Mouse (Mus musculus): ENCODE measurements at regions not wholly inside any gene's neighbourhood (a gene's known extent, or its start where the extent isn't known, plus 50 kb on each side); places are given as distances from the start of the nearest gene placed in this dataset.

- Histone ChIP-seq H3K27me3 (ENCODE audit: insufficient read depth, low read length) (no peaks in the 10 kb centered on the region), H3K4me1 (ENCODE audit: insufficient read depth, low read depth, low read length) (peaks cover 89% of the 10 kb centered on the region), H3K4me3 (ENCODE audit: low read depth, low read length) (no peak overlapping the region), H3K9me3 (replicated peaks) (no peaks in the 10 kb centered on the region), H3K36me3 (replicated peaks) (no peaks in the 10 kb centered on the region)
- ATAC-seq (ENCODE audit: extremely low read depth, insufficient number of reproducible peaks, low FRiP score, poor library complexity, severe bottlenecking), result no peak
- no peak for DNase-seq (ENCODE audit: low spot score)
- no peak for TF ChIP-seq GATA2 (IDR thresholded peaks at IDR 0.05; ENCODE audit: borderline replicate concordance, low read depth, low read length)
- no peak for TF ChIP-seq POLR2AphosphoS5 (IDR thresholded peaks at IDR 0.05; ENCODE audit: insufficient replicate concordance, low read depth, low read length)
- TF ChIP-seq TAL1 (conservative IDR thresholded peaks at IDR 0.05; ENCODE audit: low read depth, low read length), result no peak
- no peak for TF ChIP-seq CTCF (IDR thresholded peaks at IDR 0.05; ENCODE audit: low read depth, low read length)
- TF ChIP-seq GATA1 (IDR thresholded peaks at IDR 0.05; ENCODE audit: borderline replicate concordance, low read length), result no peak
Observed at GRCm38 (mm10) chr2:116993724-116994123, 115.2 kb downstream of the Tmco5 start.

- peak; percentile 78 for ATAC-seq (ENCODE audit: extremely low read depth, insufficient number of reproducible peaks, low FRiP score, poor library complexity, severe bottlenecking)
Observed at GRCm38 (mm10) chr2:116996302-116996701, 117.8 kb downstream of the Tmco5 start.

GRCm38 (mm10) chr2:116998822-116999221 lies 120.3 kb downstream of the Tmco5 start:
- DNase-seq (ENCODE audit: low spot score) (peak; percentile 60), ATAC-seq (ENCODE audit: extremely low read depth, insufficient number of reproducible peaks, low FRiP score, poor library complexity, severe bottlenecking) (peak; percentile 88)
- TF ChIP-seq POLR2AphosphoS5 (IDR thresholded peaks at IDR 0.05; ENCODE audit: insufficient replicate concordance, low read depth, low read length), result no peak
- TF ChIP-seq GATA2 (IDR thresholded peaks at IDR 0.05; ENCODE audit: borderline replicate concordance, low read depth, low read length), result no peak
- TF ChIP-seq CTCF (IDR thresholded peaks at IDR 0.05; ENCODE audit: low read depth, low read length), result no peak
- peak; percentile 99 for TF ChIP-seq TAL1 (conservative IDR thresholded peaks at IDR 0.05; ENCODE audit: low read depth, low read length)
- Histone ChIP-seq H3K9me3 (replicated peaks) (no peaks in the 10 kb centered on the region), H3K36me3 (replicated peaks) (no peaks in the 10 kb centered on the region), H3K4me3 (ENCODE audit: low read depth, low read length) (peak overlapping the region; percentile 1; the same call in 1 of the 2 replicates), H3K4me1 (ENCODE audit: insufficient read depth, low read depth, low read length) (peaks cover 75% of the 10 kb centered on the region), H3K27me3 (ENCODE audit: insufficient read depth, low read length) (no peaks in the 10 kb centered on the region)

More at GRCm38 (mm10) chr2:116996302-116996701, 117.8 kb downstream of the Tmco5 start:
- no peak overlapping the region; the same call in 1 of the 2 replicates for H3K4me3 ChIP-seq (ENCODE audit: low read depth, low read length)
- DNase-seq (ENCODE audit: low spot score), result no peak
- no peaks in the 10 kb centered on the region for H3K27me3 ChIP-seq (ENCODE audit: insufficient read depth, low read length)
- H3K4me1 ChIP-seq (ENCODE audit: insufficient read depth, low read depth, low read length), result peaks cover 91% of the 10 kb centered on the region
- H3K36me3 ChIP-seq (replicated peaks), result no peaks in the 10 kb centered on the region
- no peaks in the 10 kb centered on the region for H3K9me3 ChIP-seq (replicated peaks)
- no peak for TF ChIP-seq GATA1 (IDR thresholded peaks at IDR 0.05; ENCODE audit: borderline replicate concordance, low read length)
- no peak for TF ChIP-seq POLR2AphosphoS5 (IDR thresholded peaks at IDR 0.05; ENCODE audit: insufficient replicate concordance, low read depth, low read length)
- no peak for TF ChIP-seq CTCF (IDR thresholded peaks at IDR 0.05; ENCODE audit: low read depth, low read length)
- peak; percentile 89 for TF ChIP-seq TAL1 (conservative IDR thresholded peaks at IDR 0.05; ENCODE audit: low read depth, low read length)
- TF ChIP-seq GATA2 (IDR thresholded peaks at IDR 0.05; ENCODE audit: borderline replicate concordance, low read depth, low read length), result peak; percentile 44; the same call in 1 of the 2 replicates

GRCm38 (mm10) chr2:116999592-116999991 lies 121.1 kb downstream of the Tmco5 start:
- DNase-seq (ENCODE audit: low spot score), result no peak
- Histone ChIP-seq H3K27me3 (ENCODE audit: insufficient read depth, low read length) (no peaks in the 10 kb centered on the region), H3K4me1 (ENCODE audit: insufficient read depth, low read depth, low read length) (peaks cover 72% of the 10 kb centered on the region), H3K9me3 (replicated peaks) (no peaks in the 10 kb centered on the region), H3K4me3 (ENCODE audit: low read depth, low read length) (peak overlapping the region; percentile 52; the same call in 1 of the 2 replicates), H3K36me3 (replicated peaks) (no peaks in the 10 kb centered on the region)
- TF ChIP-seq TAL1 (conservative IDR thresholded peaks at IDR 0.05; ENCODE audit: low read depth, low read length) (no peak), GATA1 (IDR thresholded peaks at IDR 0.05; ENCODE audit: borderline replicate concordance, low read length) (no peak), GATA2 (IDR thresholded peaks at IDR 0.05; ENCODE audit: borderline replicate concordance, low read depth, low read length) (no peak), POLR2AphosphoS5 (IDR thresholded peaks at IDR 0.05; ENCODE audit: insufficient replicate concordance, low read depth, low read length) (no peak), CTCF (IDR thresholded peaks at IDR 0.05; ENCODE audit: low read depth, low read length) (no peak)
- ATAC-seq (ENCODE audit: extremely low read depth, insufficient number of reproducible peaks, low FRiP score, poor library complexity, severe bottlenecking), result no peak

GRCm38 (mm10) chr2:117003976-117004375 lies 117.2 kb upstream of the Spred1 start:
- DNase-seq (ENCODE audit: low spot score), result no peak
- H3K4me1 ChIP-seq (ENCODE audit: insufficient read depth, low read depth, low read length), result peaks cover 50% of the 10 kb centered on the region

GRCm38 (mm10) chr2:117006846-117007245 lies 114.3 kb upstream of the Spred1 start:
- TF ChIP-seq CTCF (IDR thresholded peaks at IDR 0.05; ENCODE audit: low read depth, low read length) (no peak), POLR2AphosphoS5 (IDR thresholded peaks at IDR 0.05; ENCODE audit: insufficient replicate concordance, low read depth, low read length) (no peak), TAL1 (conservative IDR thresholded peaks at IDR 0.05; ENCODE audit: low read depth, low read length) (no peak), GATA2 (IDR thresholded peaks at IDR 0.05; ENCODE audit: borderline replicate concordance, low read depth, low read length) (no peak), GATA1 (IDR thresholded peaks at IDR 0.05; ENCODE audit: borderline replicate concordance, low read length) (no peak)
- Histone ChIP-seq H3K36me3 (replicated peaks) (no peaks in the 10 kb centered on the region), H3K9me3 (replicated peaks) (no peaks in the 10 kb centered on the region), H3K27me3 (ENCODE audit: insufficient read depth, low read length) (no peaks in the 10 kb centered on the region), H3K4me1 (ENCODE audit: insufficient read depth, low read depth, low read length) (peaks cover 30% of the 10 kb centered on the region), H3K4me3 (ENCODE audit: low read depth, low read length) (no peak overlapping the region)
- no peak for DNase-seq (ENCODE audit: low spot score)
- ATAC-seq (ENCODE audit: extremely low read depth, insufficient number of reproducible peaks, low FRiP score, poor library complexity, severe bottlenecking), result no peak

More at GRCm38 (mm10) chr2:117003976-117004375, 117.2 kb upstream of the Spred1 start:
- Histone ChIP-seq H3K9me3 (replicated peaks) (no peaks in the 10 kb centered on the region), H3K4me3 (ENCODE audit: low read depth, low read length) (no peak overlapping the region), H3K36me3 (replicated peaks) (no peaks in the 10 kb centered on the region), H3K27me3 (ENCODE audit: insufficient read depth, low read length) (no peaks in the 10 kb centered on the region)
- TF ChIP-seq TAL1 (conservative IDR thresholded peaks at IDR 0.05; ENCODE audit: low read depth, low read length) (no peak), CTCF (IDR thresholded peaks at IDR 0.05; ENCODE audit: low read depth, low read length) (no peak), POLR2AphosphoS5 (IDR thresholded peaks at IDR 0.05; ENCODE audit: insufficient replicate concordance, low read depth, low read length) (no peak), GATA2 (IDR thresholded peaks at IDR 0.05; ENCODE audit: borderline replicate concordance, low read depth, low read length) (no peak), GATA1 (IDR thresholded peaks at IDR 0.05; ENCODE audit: borderline replicate concordance, low read length) (no peak)
- no peak for ATAC-seq (ENCODE audit: extremely low read depth, insufficient number of reproducible peaks, low FRiP score, poor library complexity, severe bottlenecking)
